Mouse (Mus musculus) MEL (cell line): ENCODE measurements around the gene Ripor2. TPM values are rescaled to one million over a fixed set of nuclear protein-coding genes. Genes with fewer than 3 reads are reported as not detected.

ENCODE experiments used
- DNase-seq: peaks from one replicate; pipeline ENCODE4 v3.0.0; 2011; ENCODE audit warnings: low read depth, low spot score
- H3K27ac ChIP-seq: 2 replicates; pipeline ENCODE4 v1.5.1; 2012; ENCODE audit warnings: low read depth, mild to moderate bottlenecking, control low read depth, low read length, moderate library complexity; ENCODE audit not compliant: control insufficient read depth
- H3K27me3 ChIP-seq, 2 experiments: fragments of 150-350 bp in 1 of 2; sonication (generic) in 1 of 2; 2 replicates each; pipeline ENCODE4 v1.6.1; 2012; ENCODE audit warnings: low read length in 2 of 2, mild to moderate bottlenecking in 2 of 2, improper control_type of control experiment in 1 of 2, moderate library complexity in 1 of 2; ENCODE audit not compliant: insufficient read depth in 2 of 2, control insufficient read depth in 1 of 2
- H3K36me3 ChIP-seq, 2 experiments: 2 replicates each; pipeline ENCODE4 v1.6.1; 2012 to 2014; ENCODE audit warnings: low read length in 2 of 2, improper control_type of control experiment in 1 of 2, inconsistent platforms in 1 of 2, mild to moderate bottlenecking in 1 of 2; ENCODE audit not compliant: insufficient read depth in 2 of 2, control insufficient read depth in 1 of 2
- H3K4me1 ChIP-seq, 2 experiments: fragments of 150-350 bp in 1 of 2; sonication (generic) in 1 of 2; 2 replicates each; pipeline ENCODE4 v1.6.1; 2012; ENCODE audit warnings: low read length in 2 of 2, improper control_type of control experiment in 1 of 2, mild to moderate bottlenecking in 1 of 2; ENCODE audit not compliant: insufficient read depth in 2 of 2, control insufficient read depth in 1 of 2
- H3K4me3 ChIP-seq, 2 experiments: fragments of 150-350 bp in 1 of 2; sonication (generic) in 1 of 2; 2 replicates each; pipeline ENCODE4 v1.5.1; 2012; ENCODE audit warnings: low read depth in 2 of 2, low read length in 2 of 2, mild to moderate bottlenecking in 2 of 2, moderate library complexity in 2 of 2, control low read depth in 1 of 2, improper control_type of control experiment in 1 of 2; ENCODE audit not compliant: control insufficient read depth in 1 of 2, insufficient read depth in 1 of 2
- H3K79me2 ChIP-seq: 2 replicates; pipeline ENCODE4 v1.6.1; 2012; ENCODE audit warnings: mild to moderate bottlenecking, low read length, moderate library complexity; ENCODE audit not compliant: control insufficient read depth, poor library complexity, insufficient read depth
- H3K9ac ChIP-seq: 2 replicates; pipeline ENCODE4 v1.6.1; 2012; ENCODE audit warnings: low read depth, mild to moderate bottlenecking, control low read depth, low read length, moderate library complexity; ENCODE audit not compliant: control insufficient read depth, poor library complexity, severe bottlenecking
- H3K9me3 ChIP-seq: fragments of 150-350 bp; sonication (generic); replicated peaks from 2 replicates; pipeline ENCODE4 v1.6.1; 2012; ENCODE audit warnings: mild to moderate bottlenecking, low read length, improper control_type of control experiment, moderate library complexity; ENCODE audit not compliant: insufficient read depth
- BHLHE40 ChIP-seq: IDR thresholded peaks from 2 replicates; pipeline ENCODE4 v1.6.1; 2012; ENCODE audit warnings: low read depth, mild to moderate bottlenecking, inconsistent platforms, low read length, improper control_type of control experiment, borderline replicate concordance
- CHD1 ChIP-seq: IDR thresholded peaks from 2 replicates; pipeline ENCODE4 v1.6.1; 2012; ENCODE audit warnings: low read depth, mild to moderate bottlenecking, inconsistent platforms, low read length, improper control_type of control experiment
- CHD2 ChIP-seq: IDR thresholded peaks from 2 replicates; pipeline ENCODE4 v1.6.1; 2011; ENCODE audit warnings: low read length, improper control_type of control experiment
- CTCF ChIP-seq, 3 experiments: IDR thresholded peaks in 2 of 3; conservative IDR thresholded peaks in 1 of 3; 2 replicates each; pipeline ENCODE4 v1.5.1; 2011 to 2012; ENCODE audit warnings: low read length in 3 of 3, low read depth in 2 of 3, mild to moderate bottlenecking in 2 of 3, improper control_type of control experiment in 1 of 3, inconsistent platforms in 1 of 3, mixed read lengths in 1 of 3, moderate library complexity in 1 of 3; ENCODE audit not compliant: control insufficient read depth in 1 of 3, insufficient read depth in 1 of 3, poor library complexity in 1 of 3, severe bottlenecking in 1 of 3
- E2F4 ChIP-seq: IDR thresholded peaks from 2 replicates; pipeline ENCODE4 v1.6.1; 2011; ENCODE audit warnings: low read depth, low read length, improper control_type of control experiment, borderline replicate concordance
- ELF1 ChIP-seq: IDR thresholded peaks from 2 replicates; pipeline ENCODE4 v1.6.1; 2014; ENCODE audit warnings: low read depth, mild to moderate bottlenecking, inconsistent platforms, low read length, improper control_type of control experiment, moderate library complexity
- ETS1 ChIP-seq: IDR thresholded peaks from 2 replicates; pipeline ENCODE4 v1.6.1; 2012; ENCODE audit warnings: low read depth, mild to moderate bottlenecking, inconsistent platforms, low read length, improper control_type of control experiment, moderate library complexity
- HCFC1 ChIP-seq: IDR thresholded peaks from 2 replicates; pipeline ENCODE4 v1.6.1; 2012; ENCODE audit warnings: low read depth, mild to moderate bottlenecking, inconsistent platforms, low read length, improper control_type of control experiment, moderate library complexity
- MAX ChIP-seq: IDR thresholded peaks from 2 replicates; pipeline ENCODE4 v1.6.1; 2011; ENCODE audit warnings: low read length, improper control_type of control experiment
- MAZ ChIP-seq: IDR thresholded peaks from 2 replicates; pipeline ENCODE4 v1.6.1; 2012; ENCODE audit warnings: low read depth, mild to moderate bottlenecking, inconsistent platforms, low read length, improper control_type of control experiment
- MEF2A ChIP-seq: IDR thresholded peaks from 2 replicates; pipeline ENCODE4 v1.6.1; 2014; ENCODE audit warnings: low read depth, mild to moderate bottlenecking, inconsistent platforms, low read length, improper control_type of control experiment; ENCODE audit not compliant: poor library complexity, insufficient replicate concordance, severe bottlenecking; ENCODE audit errors: extremely low read depth
- MXI1 ChIP-seq: IDR thresholded peaks from 2 replicates; pipeline ENCODE4 v1.6.1; 2011; ENCODE audit warnings: mild to moderate bottlenecking, low read depth, low read length, improper control_type of control experiment
- MYB ChIP-seq: IDR thresholded peaks from 2 replicates; pipeline ENCODE4 v1.6.1; 2011; ENCODE audit warnings: mild to moderate bottlenecking, low read depth, low read length, improper control_type of control experiment
- SMC3 ChIP-seq: IDR thresholded peaks from 2 replicates; pipeline ENCODE4 v1.6.1; 2011; ENCODE audit warnings: low read depth, low read length, improper control_type of control experiment
- TBP ChIP-seq: IDR thresholded peaks from 2 replicates; pipeline ENCODE4 v1.8.0; 2011; ENCODE audit warnings: low read depth, low read length, improper control_type of control experiment
- TCF12 ChIP-seq: IDR thresholded peaks from 2 replicates; pipeline ENCODE4 v1.6.1; 2014; ENCODE audit warnings: low read depth, mild to moderate bottlenecking, inconsistent platforms, low read length, improper control_type of control experiment, moderate library complexity
- USF1 ChIP-seq: IDR thresholded peaks from 2 replicates; pipeline ENCODE4 v1.6.1; 2014; ENCODE audit warnings: low read depth, mild to moderate bottlenecking, inconsistent platforms, low read length, improper control_type of control experiment, moderate library complexity
- USF2 ChIP-seq, 2 experiments: IDR thresholded peaks; 2 replicates each; pipeline ENCODE4 v1.6.1; 2011 to 2012; ENCODE audit warnings: improper control_type of control experiment in 2 of 2, low read length in 2 of 2, borderline replicate concordance in 1 of 2, inconsistent platforms in 1 of 2, low read depth in 1 of 2, mild to moderate bottlenecking in 1 of 2; ENCODE audit not compliant: insufficient read depth in 1 of 2
- ZC3H11A ChIP-seq: IDR thresholded peaks from 2 replicates; pipeline ENCODE4 v1.6.1; 2012; ENCODE audit warnings: low read depth, mild to moderate bottlenecking, inconsistent platforms, low read length, improper control_type of control experiment
- ZMIZ1 ChIP-seq: IDR thresholded peaks from 2 replicates; pipeline ENCODE4 v1.6.1; 2012; ENCODE audit warnings: low read depth, mild to moderate bottlenecking, inconsistent platforms, low read length, improper control_type of control experiment, moderate library complexity
- polyA plus RNA-seq, 2 experiments: library from polyadenylated mRNA; stranded (reverse) in 1 of 2; unstranded in 1 of 2; fragments of >175 nt in 1 of 2; fragments of >200 nt in 1 of 2; gene quantifications; 2 replicates each; pipeline versions ENCODE4 v1.2.1 to v1.2.4; 2012; ENCODE audit warnings: low replicate concordance in 2 of 2, low read depth in 1 of 2; ENCODE audit not compliant: insufficient read length in 2 of 2, insufficient read depth in 1 of 2, missing spikeins in 1 of 2
- total RNA-seq: library from RNA; depleted of rRNA; stranded (reverse); fragments of 300-350 nt; gene quantifications from 2 replicates; pipeline ENCODE4 v1.2.3, GENCODE M21; 2012

Ripor2 gene
- total and polyA plus RNA-seq, 3 experiments = 13.5 to 18.5 TPM; not detected in 1

- Histone ChIP-seq H3K36me3 (no peaks in the 10 kb centered on the region; a peak in 1 of 4 replicates), H3K4me1 (no peaks in the 10 kb centered on the region), H3K9me3 (no peaks in the 10 kb centered on the region), H3K4me3 (no peak overlapping the region), H3K79me2 (no peaks in the 10 kb centered on the region), H3K9ac (no peak overlapping the region), H3K27ac (no peak overlapping the region), H3K27me3 (no peaks in the 10 kb centered on the region)
- DNase-seq = no peak
- TF ChIP-seq TBP = no peak
- no peak for TF ChIP-seq ZMIZ1
- TF ChIP-seq MAX = no peak
- no peak for TF ChIP-seq MAZ
These were observed 35.8 kb downstream of the Ripor2 start for GRCm38 (mm10) chr13:24617799-24618130.

- TF ChIP-seq ELF1 (no peak), CHD2 (no peak), MXI1 (no peak), SMC3 (no peak)
These were observed 37.7 kb downstream of the Ripor2 start for GRCm38 (mm10) chr13:24619711-24620110.

GRCm38 (mm10) chr13:24620439-24620838 lies 38.5 kb downstream of the Ripor2 start:
- H3K4me3 ChIP-seq = no peak overlapping the region
- H3K9ac ChIP-seq = no peak overlapping the region
- H3K27ac ChIP-seq = no peak overlapping the region
- no peaks in the 10 kb centered on the region for H3K27me3 ChIP-seq
- H3K9me3 ChIP-seq = no peaks in the 10 kb centered on the region
- DNase-seq = no peak
- H3K4me1 ChIP-seq = no peaks in the 10 kb centered on the region; a peak in 2 of 4 replicates
- H3K36me3 ChIP-seq = no peaks in the 10 kb centered on the region; a peak in 1 of 4 replicates
- no peak for TF ChIP-seq CHD2
- TF ChIP-seq USF1 = no peak
- TF ChIP-seq CHD1 = no peak
- TF ChIP-seq TBP = no peak
- no peak for TF ChIP-seq ETS1
- no peak for TF ChIP-seq ZC3H11A
- TF ChIP-seq HCFC1 = no peak
- TF ChIP-seq BHLHE40 = no peak
- TF ChIP-seq CTCF (IDR thresholded peaks at IDR 0.05 in 2 of 3, conservative IDR thresholded peaks at IDR 0.05 in 1 of 3; ENCODE audit: control insufficient read depth in 1 of 3, insufficient read depth in 1 of 3, low read depth in 2 of 3, low read length in 3 of 3, poor library complexity in 1 of 3, severe bottlenecking in 1 of 3) = no peak
- TF ChIP-seq USF2 (IDR thresholded peaks at IDR 0.05; ENCODE audit: borderline replicate concordance in 1 of 2, insufficient read depth in 1 of 2, low read depth in 1 of 2, low read length in 2 of 2) = no peak
- no peak for TF ChIP-seq MYB
- no peak for TF ChIP-seq MXI1
- no peak for TF ChIP-seq MEF2A
- TF ChIP-seq TCF12 = no peak
- TF ChIP-seq E2F4 = no peak
- TF ChIP-seq, all 39 proteins: peak for 0
- H3K79me2 ChIP-seq = no peaks in the 10 kb centered on the region

More at GRCm38 (mm10) chr13:24619711-24620110, 37.7 kb downstream of the Ripor2 start:
- Histone ChIP-seq H3K9ac (no peak overlapping the region), H3K4me3 (no peak overlapping the region), H3K36me3 (no peaks in the 10 kb centered on the region; a peak in 1 of 4 replicates), H3K4me1 (no peaks in the 10 kb centered on the region; a peak in 2 of 4 replicates), H3K79me2 (no peaks in the 10 kb centered on the region), H3K27me3 (no peaks in the 10 kb centered on the region), H3K9me3 (no peaks in the 10 kb centered on the region), H3K27ac (no peak overlapping the region)
- DNase-seq = no peak
